Mouse (Mus musculus): ENCODE data around the gene Pcgf2. TPM values are rescaled to one million over a fixed set of nuclear protein-coding genes. Genes with fewer than 3 reads are reported as not detected.
A peak's percentile ranks its signal among the peaks of the same experiment; 100 is the strongest.

Gene Pcgf2
- polyA plus RNA-seq, 2 experiments = 18.1 to 130 TPM

- peak; percentile 85 for ATAC-seq (ENCODE audit: low FRiP score, low read depth)
- Histone ChIP-seq H3K4me1 (ENCODE audit: control insufficient read depth, insufficient read depth, low read length) (peaks cover 19% of the 10 kb centered on the region), H3K4me3 (replicated peaks; ENCODE audit: low read length) (peak within 1 kb of the TSS; percentile 81), H3K36me3 (ENCODE audit: control insufficient read depth, insufficient read depth, low read length) (peaks cover 29% of the 10 kb centered on the region), H3K27ac (replicated peaks; ENCODE audit: low read depth, low read length) (peak within 1 kb of the TSS; percentile 77), H3K27me3 (ENCODE audit: control insufficient read depth, insufficient read depth, low read length) (no peaks in the 10 kb centered on the region), H3K9me3 (ENCODE audit: control insufficient read depth, low read length) (no peaks in the 10 kb centered on the region), H3K9ac (ENCODE audit: low read depth, low read length, severe bottlenecking) (peak within 1 kb of the TSS; percentile 65), H3K4me2 (replicated peaks; ENCODE audit: low read depth, low read length, severe bottlenecking) (peak within 1 kb of the TSS; percentile 85)
- WGBS = under 1% methylated on average over 35 of the region's 35 CpGs
- DNase-seq (ENCODE audit: low spot score) = peak; percentile 100
- TF ChIP-seq POLR2A (IDR thresholded peaks at IDR 0.05; ENCODE audit: borderline replicate concordance, extremely low read depth, insufficient read depth, insufficient read length) = peak; percentile 83; the same call in 1 of the 2 replicates
Observed at GRCm38 (mm10) chr11:97703039-97703826, 2.9 kb upstream of the Pcgf2 start, which contains the start of gene Psmb3. Gene Psmb3 (plus strand): TSS chr11:97703399.

- no peaks in the 10 kb centered on the region for H3K27me3 ChIP-seq (ENCODE audit: control insufficient read depth, insufficient read depth, low read length)
- H3K4me3 ChIP-seq (replicated peaks; ENCODE audit: low read length) = peak overlapping the region; percentile 81
- peaks cover 23% of the 10 kb centered on the region for H3K4me1 ChIP-seq (ENCODE audit: control insufficient read depth, insufficient read depth, low read length)
- peaks cover 22% of the 10 kb centered on the region for H3K36me3 ChIP-seq (ENCODE audit: control insufficient read depth, insufficient read depth, low read length)
- WGBS = 2% methylated on average over 24 of the region's 24 CpGs
- H3K27ac ChIP-seq (replicated peaks; ENCODE audit: low read depth, low read length) = peak overlapping the region; percentile 77
- DNase-seq (ENCODE audit: low spot score) = peak; percentile 68
- no peak for ATAC-seq (ENCODE audit: low FRiP score, low read depth)
- peak overlapping the region; percentile 85 for H3K4me2 ChIP-seq (replicated peaks; ENCODE audit: low read depth, low read length, severe bottlenecking)
- peak overlapping the region; percentile 55 for H3K9ac ChIP-seq (ENCODE audit: low read depth, low read length, severe bottlenecking)
- TF ChIP-seq POLR2A (IDR thresholded peaks at IDR 0.05; ENCODE audit: borderline replicate concordance, extremely low read depth, insufficient read depth, insufficient read length) = no peak
- no peaks in the 10 kb centered on the region for H3K9me3 ChIP-seq (ENCODE audit: control insufficient read depth, low read length)
Observed at GRCm38 (mm10) chr11:97702393-97702745, 2.1 kb upstream of the Pcgf2 start.

- peaks cover 19% of the 10 kb centered on the region for H3K36me3 ChIP-seq (ENCODE audit: control insufficient read depth, insufficient read depth, low read length)
- no peak for TF ChIP-seq POLR2A (IDR thresholded peaks at IDR 0.05; ENCODE audit: borderline replicate concordance, extremely low read depth, insufficient read depth, insufficient read length)
- peaks cover 28% of the 10 kb centered on the region for H3K4me1 ChIP-seq (ENCODE audit: control insufficient read depth, insufficient read depth, low read length)
- WGBS = 53% methylated on average over 15 of the region's 15 CpGs
- H3K9me3 ChIP-seq (ENCODE audit: control insufficient read depth, low read length) = no peaks in the 10 kb centered on the region
- H3K4me2 ChIP-seq (replicated peaks; ENCODE audit: low read depth, low read length, severe bottlenecking) = peak overlapping the region; percentile 85
- no peak overlapping the region for H3K9ac ChIP-seq (ENCODE audit: low read depth, low read length, severe bottlenecking)
- H3K27ac ChIP-seq (replicated peaks; ENCODE audit: low read depth, low read length) = no peak overlapping the region; the same call in 1 of the 2 replicates
- H3K27me3 ChIP-seq (ENCODE audit: control insufficient read depth, insufficient read depth, low read length) = no peaks in the 10 kb centered on the region
- no peak for DNase-seq (ENCODE audit: low spot score)
- peak overlapping the region; percentile 98 for H3K4me3 ChIP-seq (replicated peaks; ENCODE audit: low read length)
- ATAC-seq (ENCODE audit: low FRiP score, low read depth) = no peak
Observed at GRCm38 (mm10) chr11:97701581-97702392, 1.5 kb upstream of the Pcgf2 start.

- Histone ChIP-seq H3K27me3 (ENCODE audit: control insufficient read depth, insufficient read depth, low read length) (no peaks in the 10 kb centered on the region), H3K27ac (replicated peaks; ENCODE audit: low read depth, low read length) (peak overlapping the region; percentile 97), H3K4me2 (replicated peaks; ENCODE audit: low read depth, low read length, severe bottlenecking) (peak overlapping the region; percentile 87), H3K36me3 (ENCODE audit: control insufficient read depth, insufficient read depth, low read length) (peaks cover 14% of the 10 kb centered on the region), H3K4me3 (replicated peaks; ENCODE audit: low read length) (peak overlapping the region; percentile 98), H3K9me3 (ENCODE audit: control insufficient read depth, low read length) (no peaks in the 10 kb centered on the region), H3K4me1 (ENCODE audit: control insufficient read depth, insufficient read depth, low read length) (peaks cover 36% of the 10 kb centered on the region), H3K9ac (ENCODE audit: low read depth, low read length, severe bottlenecking) (peak overlapping the region; percentile 91)
- ATAC-seq (ENCODE audit: low FRiP score, low read depth) = no peak
- TF ChIP-seq POLR2A (IDR thresholded peaks at IDR 0.05; ENCODE audit: borderline replicate concordance, extremely low read depth, insufficient read depth, insufficient read length) = peak; percentile 41; the same call in 1 of the 2 replicates
- WGBS = 17% methylated on average over 30 of the region's 30 CpGs
- DNase-seq (ENCODE audit: low spot score) = peak; percentile 53
Observed at GRCm38 (mm10) chr11:97700746-97701580, 666 bp upstream of the Pcgf2 start.
